Mouse (Mus musculus): ENCODE data around the gene Edaradd. TPM values are rescaled to one million over a fixed set of nuclear protein-coding genes. Genes with fewer than 3 reads are reported as not detected.
"Not testable (repeated sequence)": the region's sequence is repeated elsewhere in the genome, so short reads cannot be mapped to it uniquely, and the experiment has no call there.

Edaradd gene
- polyA plus RNA-seq, 1 experiment: 1.5 TPM

DNA sequence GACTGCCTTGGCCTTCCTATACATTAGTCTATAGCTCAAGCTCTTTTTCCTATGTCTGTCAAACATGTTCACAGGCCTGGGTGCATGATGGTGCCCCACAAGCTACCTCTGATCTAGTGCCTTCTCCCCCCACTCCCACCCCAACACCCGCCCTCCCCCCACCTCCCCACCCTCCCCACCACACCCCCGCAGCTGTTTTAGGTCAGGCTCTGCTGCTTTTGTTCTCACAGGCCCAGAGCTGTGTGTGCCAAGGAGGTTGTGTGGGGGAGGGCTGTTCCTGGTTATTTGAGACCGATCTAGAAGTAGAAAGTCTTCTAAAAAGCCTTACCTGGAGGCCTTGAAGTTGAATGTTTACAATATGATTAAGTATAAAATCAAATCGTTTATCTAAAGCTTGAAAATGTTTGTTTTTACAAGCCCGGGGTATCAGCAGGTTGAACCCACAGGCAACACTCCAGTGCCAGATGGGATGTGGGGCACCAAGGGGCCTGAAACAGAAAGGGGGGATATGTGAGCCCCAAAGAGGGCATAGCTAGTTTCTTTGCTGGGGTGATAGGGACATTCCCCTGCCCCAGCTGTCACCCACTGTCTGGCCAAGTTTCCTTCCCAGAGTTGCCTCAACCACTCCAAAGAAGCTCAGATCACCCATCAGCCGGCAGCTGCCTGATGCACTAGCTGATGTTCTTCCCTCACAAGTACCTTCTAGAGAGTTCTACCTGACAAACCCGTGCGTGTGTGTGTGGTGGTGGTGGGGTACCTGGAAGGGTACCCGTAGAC lies 8.9 kb downstream of the Edaradd start:
- DNase-seq (ENCODE audit: low read depth): no peak

DNA sequence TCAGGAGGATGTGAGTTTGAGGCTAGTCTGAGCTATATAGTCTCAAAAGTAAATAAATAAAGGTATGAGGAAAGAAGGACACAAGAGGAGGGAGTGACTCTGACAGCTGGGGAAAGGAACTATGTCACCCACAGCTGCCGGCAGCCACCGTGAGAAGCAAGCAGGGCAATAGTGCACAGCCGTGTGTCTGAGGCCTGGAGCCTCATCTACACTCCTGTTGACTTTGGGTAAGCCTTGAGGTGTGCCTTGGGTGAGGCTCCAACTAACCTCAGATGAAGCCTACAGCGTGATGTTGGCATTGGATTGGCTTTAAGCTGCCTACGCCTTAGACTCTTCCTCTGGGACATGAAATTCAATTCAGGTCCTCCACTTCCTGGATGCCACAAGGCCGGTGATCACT lies 10.2 kb downstream of the Edaradd start:
- no peak for DNase-seq (ENCODE audit: low read depth)

GRCm38 (mm10) chr13:12507426-12507825 lies 12.8 kb downstream of the Edaradd start:
- no peak for DNase-seq (ENCODE audit: low read depth)

DNA sequence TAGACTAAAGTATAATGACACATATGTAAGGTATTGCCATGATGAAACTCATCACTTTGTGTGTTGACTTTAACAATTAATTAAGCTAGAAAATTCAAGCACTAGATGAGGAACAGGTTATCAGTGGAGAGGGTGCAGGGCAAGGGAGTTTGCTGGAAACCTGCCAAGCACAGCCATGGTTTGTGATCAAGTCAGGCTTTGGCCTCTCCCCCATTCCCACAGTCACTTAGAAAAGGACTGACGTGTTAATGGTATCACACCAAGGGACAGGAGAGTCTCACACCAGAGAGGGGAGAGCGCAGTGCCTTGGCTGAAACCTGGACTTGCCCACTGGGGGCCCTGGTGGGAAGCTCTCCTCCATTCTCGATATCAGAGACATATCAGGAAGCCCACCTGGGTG lies 14.9 kb downstream of the Edaradd start:
- no peak for DNase-seq (ENCODE audit: low read depth)

DNA sequence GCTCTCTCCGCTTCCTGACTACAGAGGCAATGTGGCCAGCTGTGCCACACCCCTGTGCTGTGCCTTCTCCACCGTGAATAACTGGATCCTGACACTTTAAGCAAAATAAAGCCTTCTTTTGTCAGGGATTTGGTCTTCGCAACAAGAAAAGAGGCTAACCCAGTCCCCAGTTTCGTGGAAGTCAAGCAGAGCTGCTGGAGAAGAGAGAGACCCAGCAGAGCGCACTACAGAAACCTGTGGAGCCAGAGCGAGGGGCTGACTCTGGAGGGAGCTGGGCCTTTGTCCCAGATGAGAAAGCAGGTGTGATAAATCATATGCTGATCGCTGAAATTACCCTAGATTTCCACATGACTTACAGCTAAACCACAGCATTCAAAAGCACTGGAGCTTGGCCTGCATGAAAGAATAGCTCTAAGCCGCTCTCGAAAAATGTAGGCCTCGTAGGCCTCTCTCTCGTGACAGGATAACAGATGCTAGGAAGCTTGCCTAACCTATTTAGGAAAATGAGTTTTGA lies 16.9 kb downstream of the Edaradd start:
- no peak for DNase-seq (ENCODE audit: low read depth)

GRCm38 (mm10) chr13:12502665-12503237 lies 17.5 kb downstream of the Edaradd start:
- no peak for DNase-seq (ENCODE audit: low read depth)

DNA sequence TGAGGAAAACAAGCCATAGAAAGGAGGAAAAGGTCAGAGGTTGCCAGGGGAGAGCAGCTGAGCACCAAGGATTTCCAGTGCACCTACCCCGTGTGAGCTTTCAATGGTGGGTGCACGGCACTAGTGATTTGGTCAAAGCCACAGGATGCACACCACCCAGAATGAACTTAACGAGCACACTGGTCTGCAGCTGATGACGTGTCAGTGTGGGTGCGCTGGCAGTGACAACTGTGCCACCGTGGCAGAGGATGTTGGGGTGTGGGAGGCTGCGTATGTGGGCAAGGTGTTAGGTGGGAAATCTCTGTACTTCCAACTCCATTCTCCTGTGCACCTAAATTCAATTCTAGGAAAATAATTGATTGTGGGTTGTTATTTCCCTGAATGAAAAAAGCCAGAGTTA lies 21.1 kb downstream of the Edaradd start:
- no peak for DNase-seq (ENCODE audit: low read depth)

DNA sequence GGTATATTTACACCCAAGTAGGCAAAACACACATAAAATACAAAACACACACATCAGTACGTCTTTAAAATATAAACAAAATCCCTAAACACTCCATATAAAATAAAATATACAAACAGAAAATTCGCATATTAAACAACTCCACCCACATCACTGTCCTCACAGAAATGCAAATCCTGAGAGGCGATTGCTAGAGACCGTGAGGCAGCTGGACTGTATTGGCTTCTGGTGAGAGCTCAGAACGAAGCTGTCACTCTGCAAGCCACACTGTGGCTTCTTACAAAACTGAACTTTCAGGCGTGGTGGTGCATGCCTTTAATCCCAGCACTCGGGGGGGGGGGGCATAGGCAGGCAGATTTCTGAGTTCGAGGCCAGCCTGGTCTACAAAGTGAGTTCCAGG lies 22.4 kb downstream of the Edaradd start:
- DNase-seq (ENCODE audit: low read depth): no peak

DNA sequence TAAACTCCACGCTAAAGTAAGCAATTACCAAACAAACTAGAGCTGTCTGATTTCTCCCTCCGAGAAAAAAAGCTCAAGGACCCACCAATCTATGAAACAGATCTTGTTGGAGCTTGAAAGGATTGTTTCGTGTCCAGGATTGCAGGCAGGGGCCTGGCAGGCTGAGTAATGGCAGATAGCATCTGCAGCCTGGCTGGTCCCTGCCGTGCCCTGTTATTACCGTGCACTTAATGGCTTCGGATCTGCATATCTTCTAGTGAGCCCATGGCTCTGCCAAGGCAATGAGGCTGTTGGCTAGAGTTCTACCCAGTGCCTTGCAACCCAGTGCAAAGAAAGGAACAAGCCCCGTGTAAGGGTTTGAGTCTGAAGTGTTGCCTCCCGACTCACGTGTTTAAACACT lies 25.5 kb downstream of the Edaradd start:
- DNase-seq (ENCODE audit: low read depth): peak; percentile 58

DNA sequence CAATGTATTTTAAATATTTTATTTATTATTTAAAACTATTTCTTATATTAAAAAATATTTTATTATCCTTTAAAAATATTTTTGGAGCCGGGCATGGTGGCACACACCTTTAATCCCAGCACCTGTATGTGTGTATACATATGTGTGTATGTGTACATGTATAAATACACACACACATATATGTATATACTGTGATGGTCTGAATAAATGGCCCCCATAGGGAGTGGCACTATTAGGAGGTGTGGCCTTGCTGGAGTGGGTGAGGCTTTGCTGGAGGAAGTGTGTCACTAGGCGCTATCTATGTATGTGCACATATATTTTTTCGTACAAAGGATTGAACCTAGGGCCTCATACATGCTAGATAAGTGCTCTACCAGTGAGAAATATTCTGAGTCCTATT lies 27.7 kb downstream of the Edaradd start:
- no peak for DNase-seq (ENCODE audit: low read depth)

DNA sequence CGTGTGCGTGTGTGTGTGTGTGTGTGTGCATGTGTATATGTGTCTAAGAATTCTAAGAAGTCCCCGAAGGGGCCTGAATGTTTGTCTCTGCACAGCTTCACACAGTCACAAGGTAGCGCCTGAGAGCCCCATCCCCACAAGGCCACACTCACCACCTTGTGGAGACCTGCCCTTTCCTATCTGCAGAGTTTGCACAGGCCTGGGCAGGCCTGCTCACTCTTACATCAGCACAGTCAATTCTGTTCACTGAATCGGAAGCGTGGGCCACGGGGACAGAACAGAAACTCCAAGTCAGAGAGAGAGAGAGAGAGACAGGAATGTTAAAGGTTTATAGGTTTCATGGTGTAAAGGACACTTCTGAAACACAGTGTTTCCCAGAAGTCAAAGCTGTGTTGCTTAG lies 34.6 kb downstream of the Edaradd start:
- DNase-seq (ENCODE audit: low read depth): peak; percentile 91

- no peak for DNase-seq (ENCODE audit: low read depth)
Measured at GRCm38 (mm10) chr13:12485197-12485596, 35.0 kb downstream of the Edaradd start.

DNA sequence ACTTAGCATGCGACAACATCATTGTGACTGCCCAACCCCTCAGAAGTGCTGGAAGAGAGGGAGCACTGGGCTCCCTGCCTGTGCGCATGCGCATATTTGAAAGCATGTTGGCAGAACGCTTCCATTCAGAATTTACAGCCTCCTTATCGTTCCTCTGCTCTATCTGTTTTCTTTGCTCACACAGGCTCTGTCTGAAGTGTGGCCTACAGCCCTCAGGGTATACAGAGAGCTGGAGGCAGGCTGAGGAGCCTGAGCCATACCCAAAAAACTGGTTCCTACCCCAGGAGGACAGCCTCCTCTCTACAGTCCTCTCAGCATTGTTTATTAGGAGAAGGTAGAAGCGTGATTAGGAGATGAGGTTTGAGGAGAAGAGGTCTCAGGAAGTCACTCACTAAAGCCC lies 40.4 kb downstream of the Edaradd start:
- no peak for DNase-seq (ENCODE audit: low read depth)

DNA sequence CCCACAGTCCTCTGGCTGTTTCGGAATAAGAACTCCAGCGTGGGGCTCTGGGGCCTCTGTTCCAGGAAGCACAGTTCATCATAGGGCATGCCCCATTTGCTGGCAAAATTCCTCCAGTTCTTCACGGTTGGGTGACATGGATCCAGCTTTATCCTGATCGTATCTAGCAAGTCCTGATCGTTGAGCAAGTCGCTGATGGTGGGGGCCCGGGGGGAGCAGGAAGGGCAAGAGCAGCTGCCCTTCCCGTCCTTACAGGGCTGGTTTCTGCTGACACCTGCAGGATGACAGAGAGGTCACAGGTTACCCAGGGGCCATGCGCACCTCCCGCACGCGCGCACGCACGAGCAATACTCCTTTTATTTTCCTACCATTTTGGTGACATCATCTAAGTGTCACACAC lies 41.9 kb downstream of the Edaradd start:
- DNase-seq (ENCODE audit: low read depth): no peak

DNA sequence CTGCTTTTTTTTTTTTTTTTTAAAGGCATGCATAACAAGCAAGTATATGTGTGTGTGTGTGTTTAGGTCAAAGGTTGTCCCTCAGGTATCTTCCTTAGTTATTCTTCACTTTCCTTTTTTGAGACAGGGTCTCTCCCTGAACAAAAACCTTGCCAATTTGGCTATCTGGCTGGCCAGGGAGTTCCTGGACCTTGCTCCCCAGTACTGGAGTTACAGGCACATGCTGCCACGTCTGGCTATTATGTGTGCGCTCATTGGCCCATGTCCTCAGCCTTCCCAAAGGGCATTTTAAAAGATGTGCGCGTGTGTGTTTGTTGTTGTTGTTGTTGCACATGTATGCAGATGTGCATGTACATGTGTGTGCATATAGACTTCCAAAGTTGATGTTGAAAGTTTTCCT lies 43.4 kb downstream of the Edaradd start:
- DNase-seq (ENCODE audit: low read depth): no peak

DNA sequence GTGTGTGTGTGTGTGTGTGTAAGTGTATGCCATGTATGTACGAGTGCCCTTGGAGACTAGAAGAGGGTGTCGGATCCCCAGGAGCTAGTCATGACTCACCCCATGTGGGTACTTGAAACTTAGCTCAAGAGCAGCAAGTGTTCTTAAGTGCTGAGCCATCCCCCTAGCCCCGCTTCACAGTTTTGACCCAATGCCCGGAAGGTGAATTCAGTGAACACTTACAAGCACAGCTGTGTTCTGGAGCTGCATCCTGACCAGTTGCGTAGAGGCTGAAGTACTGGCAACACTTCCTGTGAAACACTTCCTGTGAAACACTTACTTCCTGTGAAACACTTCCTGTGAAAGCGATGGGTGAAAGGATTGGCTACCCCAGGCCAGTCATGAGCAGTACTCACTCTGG lies 45.0 kb downstream of the Edaradd start:
- DNase-seq (ENCODE audit: low read depth): no peak

GRCm38 (mm10) chr13:12473724-12474378 lies 46.4 kb downstream of the Edaradd start:
- no peak for DNase-seq (ENCODE audit: low read depth)

DNA sequence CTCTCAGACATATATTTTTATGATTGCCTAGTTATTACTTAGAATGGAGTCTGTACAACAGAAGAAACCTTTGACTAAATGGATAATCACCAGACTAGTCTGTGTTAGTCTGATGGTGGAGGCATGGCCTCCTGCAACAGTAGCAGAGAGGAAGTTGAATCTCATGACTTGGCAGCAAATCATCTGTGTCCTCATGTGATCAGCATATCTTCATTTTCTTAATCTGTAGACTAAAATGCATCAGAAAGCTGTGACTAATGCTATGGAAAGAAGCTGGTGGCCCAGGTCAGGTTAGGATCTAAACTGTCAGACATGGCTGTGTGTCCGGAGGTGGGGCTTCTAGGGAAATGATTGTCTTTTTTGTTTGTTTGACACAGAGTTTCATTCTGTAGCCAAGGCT lies 51.8 kb downstream of the Edaradd start:
- no peak for DNase-seq (ENCODE audit: low read depth)

DNA sequence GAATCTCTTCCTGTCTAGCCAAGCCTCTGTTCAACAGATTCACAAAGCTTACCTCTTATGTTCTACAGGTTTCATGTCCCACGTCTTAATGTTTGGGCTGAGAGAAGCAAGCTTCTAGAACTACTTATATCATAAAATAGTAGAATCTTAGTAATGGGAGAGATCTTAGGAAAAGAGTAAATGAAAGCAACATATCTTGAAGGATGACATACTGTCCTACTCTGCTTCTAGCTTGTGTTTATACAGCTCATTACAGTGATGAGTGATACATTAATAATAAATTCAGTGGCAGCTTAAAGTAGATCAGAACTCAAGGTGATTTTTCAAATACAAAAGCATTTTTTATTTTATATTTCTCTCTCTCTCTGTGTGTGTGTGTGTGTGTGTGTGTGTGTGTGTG lies 55.4 kb downstream of the Edaradd start, which contains the start of gene Lgals8:
Gene Lgals8, minus strand, starts transcription at position 101 of the 400 bp plus-strand sequence.
- no peak for DNase-seq (ENCODE audit: low read depth)

- not testable (repeated sequence) for DNase-seq (ENCODE audit: low read depth)
Measured at GRCm38 (mm10) chr13:12464159-12464558, 56.1 kb downstream of the Edaradd start.

DNA sequence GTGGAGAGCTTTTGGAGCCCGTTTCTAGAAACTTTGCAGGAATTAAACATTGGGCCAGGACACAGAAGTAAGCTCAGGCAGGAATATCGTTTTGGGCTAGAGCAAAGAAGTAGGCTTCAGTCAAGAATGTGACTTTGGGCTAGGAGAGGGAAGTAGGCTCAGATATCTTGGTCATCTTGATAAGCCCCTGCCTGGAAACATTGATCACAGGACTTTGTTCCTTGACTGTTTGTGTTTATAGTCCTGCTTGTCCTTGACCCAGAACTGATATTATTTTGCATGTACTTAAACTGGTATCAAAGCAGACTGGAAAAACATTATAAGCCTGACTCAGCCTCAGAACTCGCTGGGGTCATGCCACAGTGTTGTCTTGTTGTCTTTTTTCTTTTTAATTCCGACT lies 57.6 kb downstream of the Edaradd start:
- DNase-seq (ENCODE audit: low read depth): no peak

DNA sequence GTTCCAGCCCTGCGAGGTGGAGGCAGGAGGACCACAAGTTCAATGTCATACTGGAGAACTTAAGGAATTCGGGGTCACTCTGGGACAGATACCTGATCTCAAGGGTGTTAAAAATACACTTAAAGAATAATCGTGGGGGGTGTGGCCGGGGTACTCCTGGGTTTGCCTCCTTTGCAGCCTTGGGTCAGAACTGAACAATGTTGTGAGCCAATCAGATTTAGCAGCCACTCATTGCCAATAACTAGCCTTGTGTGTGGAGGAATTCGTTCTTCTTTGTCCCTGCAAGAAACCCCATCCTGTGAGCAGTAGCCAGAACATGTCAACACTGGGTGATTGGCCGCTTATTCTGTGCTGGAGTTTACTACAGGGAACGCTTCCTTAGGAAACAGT lies 58.5 kb downstream of the Edaradd start:
- DNase-seq (ENCODE audit: low read depth): no peak
